Mouse (Mus musculus): Measurements from ENCODE around the gene Tbr1. TPM values are rescaled to one million over a fixed set of nuclear protein-coding genes. Genes with fewer than 3 reads are reported as not detected.
A peak's percentile ranks its signal among the peaks of the same experiment; 100 is the strongest.

Gene Tbr1
- polyA plus RNA-seq, 1 experiment from 2014 or later: 60.8 TPM

GRCm38 (mm10) chr2:61804841-61805540 lies 2.3 kb downstream of the Tbr1 start:
- Histone ChIP-seq H3K4me2 (replicated peaks) (peak overlapping the region; percentile 89), H3K4me1 (peaks cover 28% of the 10 kb centered on the region), H3K4me3 (peak overlapping the region; percentile 50), H3K9me3 (no peaks in the 10 kb centered on the region), H3K27me3 (peaks cover 21% of the 10 kb centered on the region), H3K36me3 (no peaks in the 10 kb centered on the region), H3K9ac (replicated peaks) (peak overlapping the region; percentile 76), H3K27ac (replicated peaks) (peak overlapping the region; percentile 95)
- peak; percentile 27 for ATAC-seq (replicated peaks)
- under 1% methylated on average over 39 of the region's 39 CpGs for WGBS

DNA sequence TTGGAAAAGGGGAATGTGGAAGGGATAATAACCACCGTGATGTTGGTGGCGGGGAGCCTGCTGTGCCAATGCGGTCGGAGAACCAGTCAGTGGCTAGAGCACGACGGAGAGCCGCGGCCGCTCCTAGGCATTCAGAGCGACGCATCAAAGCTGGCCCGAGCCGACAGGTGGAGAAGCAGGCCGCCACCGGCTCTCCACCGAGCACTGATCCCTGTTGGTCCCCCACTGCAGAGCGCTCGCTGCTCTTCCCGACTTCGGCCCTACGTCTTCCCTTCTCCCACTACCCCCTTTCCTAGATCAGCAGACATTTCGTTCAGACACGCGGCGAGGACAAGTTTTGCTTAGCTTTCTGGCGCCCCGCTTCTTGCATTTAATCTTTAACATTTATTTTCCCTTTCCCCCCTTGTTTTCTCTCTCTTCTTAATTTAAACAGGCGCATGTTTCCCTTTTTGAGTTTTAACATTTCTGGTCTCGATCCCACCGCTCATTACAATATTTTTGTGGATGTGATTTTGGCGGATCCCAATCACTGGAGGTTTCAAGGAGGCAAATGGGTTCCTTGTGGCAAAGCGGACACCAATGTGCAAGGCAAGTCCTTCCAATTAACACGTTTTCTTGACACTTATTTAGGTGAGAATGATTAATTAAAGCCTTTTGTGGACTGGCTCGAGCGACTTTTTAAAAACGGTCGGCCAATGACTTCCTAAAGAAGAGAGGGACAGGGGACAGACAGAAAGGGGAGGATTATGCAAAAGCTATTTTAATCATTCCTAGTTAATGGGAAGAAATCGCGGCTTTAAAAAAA lies 3.0 kb downstream of the Tbr1 start:
- WGBS: under 1% methylated on average over 39 of the region's 39 CpGs
- peak overlapping the region; percentile 50 for H3K4me3 ChIP-seq
- peak overlapping the region; percentile 89 for H3K4me2 ChIP-seq (replicated peaks)
- H3K4me1 ChIP-seq: peaks cover 28% of the 10 kb centered on the region
- H3K9ac ChIP-seq (replicated peaks): peak overlapping the region; percentile 76
- peak overlapping the region; percentile 95 for H3K27ac ChIP-seq (replicated peaks)
- ATAC-seq (replicated peaks): 0 out of 2 replicates have a peak, but pooled peaks have one; percentile 11
- peaks cover 27% of the 10 kb centered on the region for H3K27me3 ChIP-seq
- H3K36me3 ChIP-seq: no peaks in the 10 kb centered on the region
- no peaks in the 10 kb centered on the region for H3K9me3 ChIP-seq

DNA sequence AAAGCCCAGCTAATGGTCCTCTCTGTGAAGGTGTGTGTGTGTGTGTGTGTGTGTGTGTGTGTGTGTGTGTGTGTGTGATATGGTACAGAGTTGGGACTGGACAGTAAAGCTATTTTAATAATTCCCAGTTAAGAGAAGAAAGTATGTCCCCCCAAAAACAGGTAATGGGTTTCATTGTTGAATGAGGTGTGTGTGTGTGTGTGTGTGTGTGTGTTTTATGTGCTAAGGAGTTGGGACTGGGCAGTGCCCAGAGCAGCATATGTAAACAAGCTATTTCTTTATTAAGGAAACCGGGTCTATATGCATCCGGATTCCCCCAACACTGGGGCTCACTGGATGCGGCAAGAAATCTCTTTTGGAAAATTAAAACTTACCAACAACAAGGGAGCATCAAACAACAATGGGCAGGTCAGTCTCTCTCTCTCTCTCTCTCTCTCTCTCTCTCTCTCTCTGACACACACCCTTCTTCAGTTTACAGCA lies 3.7 kb downstream of the Tbr1 start:
- Histone ChIP-seq H3K9me3 (no peaks in the 10 kb centered on the region), H3K4me2 (replicated peaks) (peak overlapping the region; percentile 89), H3K4me3 (peak overlapping the region; percentile 50), H3K36me3 (no peaks in the 10 kb centered on the region), H3K4me1 (peaks cover 31% of the 10 kb centered on the region), H3K9ac (replicated peaks) (peak overlapping the region; percentile 76), H3K27me3 (peaks cover 27% of the 10 kb centered on the region), H3K27ac (replicated peaks) (peak overlapping the region; percentile 95)
- no peak for ATAC-seq (replicated peaks)
- 4% methylated on average over 3 of the region's 3 CpGs for whole genome bisulfite sequencing

- ATAC-seq (replicated peaks): peak; percentile 12
- H3K4me3 ChIP-seq: peak overlapping the region; percentile 50
- H3K4me2 ChIP-seq (replicated peaks): peak overlapping the region; percentile 89
- peaks cover 39% of the 10 kb centered on the region for H3K4me1 ChIP-seq
- peak overlapping the region; percentile 95 for H3K27ac ChIP-seq (replicated peaks)
- H3K36me3 ChIP-seq: no peaks in the 10 kb centered on the region
- peaks cover 27% of the 10 kb centered on the region for H3K27me3 ChIP-seq
- peak overlapping the region; percentile 76 for H3K9ac ChIP-seq (replicated peaks)
- H3K9me3 ChIP-seq: no peaks in the 10 kb centered on the region
- WGBS: 2% methylated on average over 22 of the region's 22 CpGs
These were observed 4.4 kb downstream of the Tbr1 start for GRCm38 (mm10) chr2:61807151-61807550.

DNA sequence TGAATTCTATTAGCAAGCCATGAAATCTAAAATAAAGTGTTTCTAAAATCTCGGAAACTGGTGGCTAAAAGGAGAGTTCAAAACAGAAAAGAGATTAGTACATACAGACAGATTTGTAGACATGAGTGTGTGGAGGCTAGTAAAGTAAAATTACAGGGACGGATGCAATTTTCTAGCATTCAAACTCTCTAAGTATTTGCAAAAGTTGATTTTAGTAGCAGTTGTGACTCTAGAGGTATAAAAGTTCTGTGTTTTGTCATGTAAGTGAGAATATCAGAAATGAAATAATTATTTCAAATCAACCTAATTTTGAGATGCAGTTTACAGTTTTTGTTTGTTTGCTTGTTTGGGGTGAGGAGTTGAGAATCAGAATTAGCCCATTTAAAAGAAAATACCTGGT lies 5.1 kb downstream of the Tbr1 start:
- Histone ChIP-seq H3K4me2 (replicated peaks) (peak overlapping the region; percentile 89), H3K27me3 (peaks cover 24% of the 10 kb centered on the region), H3K4me3 (peak overlapping the region; percentile 50), H3K36me3 (no peaks in the 10 kb centered on the region), H3K4me1 (peaks cover 36% of the 10 kb centered on the region), H3K27ac (replicated peaks) (peak overlapping the region; percentile 95), H3K9me3 (no peaks in the 10 kb centered on the region), H3K9ac (replicated peaks) (peak overlapping the region; percentile 76; the same call in 1 of the 2 replicates)
- no peak for ATAC-seq (replicated peaks)
- WGBS: 21% methylated on average over 2 of the region's 2 CpGs

- no peaks in the 10 kb centered on the region for H3K36me3 ChIP-seq
- WGBS: 3% methylated on average over 6 of the region's 6 CpGs
- peak overlapping the region; percentile 80 for H3K27ac ChIP-seq (replicated peaks)
- peak overlapping the region; percentile 89 for H3K4me2 ChIP-seq (replicated peaks)
- H3K9me3 ChIP-seq: no peaks in the 10 kb centered on the region
- ATAC-seq (replicated peaks): no peak
- peak overlapping the region; percentile 50 for H3K4me3 ChIP-seq
- peaks cover 28% of the 10 kb centered on the region for H3K4me1 ChIP-seq
- peaks cover 21% of the 10 kb centered on the region for H3K27me3 ChIP-seq
- H3K9ac ChIP-seq (replicated peaks): peak overlapping the region; percentile 44
These were observed 6.0 kb downstream of the Tbr1 start for GRCm38 (mm10) chr2:61808776-61809175.

DNA sequence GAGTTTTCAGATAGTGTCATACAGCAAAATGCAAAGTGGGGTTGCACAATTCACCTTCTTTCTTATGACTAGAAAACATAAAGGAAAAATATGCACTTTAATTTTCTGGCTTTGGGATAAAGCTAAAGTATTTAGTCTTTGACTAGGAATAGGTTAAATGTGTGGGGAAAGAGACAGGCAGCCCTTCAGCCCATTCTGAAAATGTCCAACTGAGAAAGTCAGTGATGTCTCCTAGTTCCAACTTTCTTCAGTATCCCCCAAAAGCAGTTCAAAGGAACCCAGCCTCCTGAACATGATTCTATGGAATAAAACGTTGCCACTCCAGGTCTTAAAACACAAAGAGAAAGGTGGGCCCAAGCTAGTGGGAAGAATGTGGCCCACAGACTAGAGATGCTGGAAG lies 6.7 kb downstream of the Tbr1 start:
- no peaks in the 10 kb centered on the region for H3K36me3 ChIP-seq
- H3K4me3 ChIP-seq: peak overlapping the region; percentile 50
- WGBS: 0% methylated on average over 1 of the region's 1 CpGs
- no peak for ATAC-seq (replicated peaks)
- H3K4me1 ChIP-seq: peaks cover 25% of the 10 kb centered on the region
- peaks cover 25% of the 10 kb centered on the region for H3K27me3 ChIP-seq
- peak overlapping the region; percentile 44 for H3K9ac ChIP-seq (replicated peaks)
- H3K4me2 ChIP-seq (replicated peaks): peak overlapping the region; percentile 89
- no peaks in the 10 kb centered on the region for H3K9me3 ChIP-seq
- peak overlapping the region; percentile 80 for H3K27ac ChIP-seq (replicated peaks)

- peaks cover 30% of the 10 kb centered on the region for H3K27me3 ChIP-seq
- peak overlapping the region; percentile 89 for H3K4me2 ChIP-seq (replicated peaks)
- H3K9ac ChIP-seq (replicated peaks): peak overlapping the region; percentile 63
- H3K4me3 ChIP-seq: peak overlapping the region; percentile 50
- 43% methylated on average over 4 of the region's 4 CpGs for WGBS
- H3K9me3 ChIP-seq: no peaks in the 10 kb centered on the region
- no peaks in the 10 kb centered on the region for H3K36me3 ChIP-seq
- H3K4me1 ChIP-seq: peaks cover 30% of the 10 kb centered on the region
- peak overlapping the region; percentile 80 for H3K27ac ChIP-seq (replicated peaks)
- ATAC-seq (replicated peaks): no peak
These were observed 8.0 kb downstream of the Tbr1 start for GRCm38 (mm10) chr2:61810751-61811150.

- WGBS: 21% methylated on average over 8 of the region's 8 CpGs
- Histone ChIP-seq H3K4me1 (peaks cover 33% of the 10 kb centered on the region), H3K4me3 (peak overlapping the region; percentile 50), H3K27ac (replicated peaks) (peak overlapping the region; percentile 80), H3K27me3 (peaks cover 30% of the 10 kb centered on the region), H3K4me2 (replicated peaks) (peak overlapping the region; percentile 89), H3K9me3 (no peaks in the 10 kb centered on the region), H3K9ac (replicated peaks) (peak overlapping the region; percentile 63), H3K36me3 (no peaks in the 10 kb centered on the region)
- no peak for ATAC-seq (replicated peaks)
These were observed 8.4 kb downstream of the Tbr1 start for GRCm38 (mm10) chr2:61811163-61811506.

- Histone ChIP-seq H3K4me3 (peak overlapping the region; percentile 50), H3K9ac (replicated peaks) (peak overlapping the region; percentile 63), H3K4me1 (peaks cover 34% of the 10 kb centered on the region), H3K27me3 (peaks cover 30% of the 10 kb centered on the region), H3K4me2 (replicated peaks) (peak overlapping the region; percentile 89), H3K27ac (replicated peaks) (peak overlapping the region; percentile 80), H3K36me3 (no peaks in the 10 kb centered on the region), H3K9me3 (no peaks in the 10 kb centered on the region)
- ATAC-seq (replicated peaks): peak; percentile 43
- WGBS: under 1% methylated on average over 108 of the region's 121 CpGs
These were observed 9.0 kb downstream of the Tbr1 start for GRCm38 (mm10) chr2:61811507-61812421.

- H3K4me3 ChIP-seq: peak overlapping the region; percentile 50
- no peaks in the 10 kb centered on the region for H3K9me3 ChIP-seq
- 11% methylated on average over 12 of the region's 12 CpGs for WGBS
- H3K27me3 ChIP-seq: peaks cover 26% of the 10 kb centered on the region
- no peaks in the 10 kb centered on the region for H3K36me3 ChIP-seq
- H3K4me1 ChIP-seq: peaks cover 30% of the 10 kb centered on the region
- peak overlapping the region; percentile 80 for H3K27ac ChIP-seq (replicated peaks)
- H3K4me2 ChIP-seq (replicated peaks): peak overlapping the region; percentile 89
- ATAC-seq (replicated peaks): no peak
- peak overlapping the region; percentile 63 for H3K9ac ChIP-seq (replicated peaks)
These were observed 9.8 kb downstream of the Tbr1 start for GRCm38 (mm10) chr2:61812536-61812935.
